9 mouse cellular contexts compared by ENCODE assay signal in the genomic region with DNA sequence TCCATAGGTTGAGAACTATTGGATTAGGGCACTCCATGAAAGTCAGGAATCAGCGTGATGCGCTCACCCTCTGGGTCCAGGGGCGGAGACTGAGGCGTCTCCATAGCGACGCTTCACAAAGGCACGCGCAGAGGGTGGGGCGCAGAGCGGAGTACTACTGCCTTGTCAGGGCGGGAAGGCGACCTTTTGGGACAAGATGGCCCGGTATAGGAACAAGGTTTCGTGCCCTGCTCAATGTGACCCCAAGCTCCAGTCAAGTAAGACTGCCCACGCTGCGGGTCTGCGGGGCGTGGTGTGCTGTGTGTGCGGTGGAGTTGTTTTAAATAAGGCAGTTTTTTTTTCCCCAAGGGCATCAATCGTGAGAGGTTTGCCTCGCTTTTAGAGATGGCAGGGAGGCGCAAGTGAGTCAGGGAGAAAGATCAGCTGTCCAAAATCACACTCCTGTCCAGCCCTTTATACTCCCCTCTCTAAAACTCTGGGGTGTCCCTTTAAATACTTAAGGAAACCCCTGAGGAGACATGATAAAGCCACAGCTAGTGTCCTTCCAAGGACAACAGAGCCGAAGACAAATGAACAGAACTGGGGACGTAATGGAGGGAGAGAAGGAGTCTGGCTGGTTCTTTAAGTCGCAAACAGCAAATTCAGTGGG. TPM values are rescaled to one million over a fixed set of nuclear protein-coding genes. Genes with fewer than 3 reads are reported as not detected.
DNase-seq lines count a peak whose midpoint lies in the region; ATAC-seq and TF ChIP-seq lines count a peak whose summit lies in the region.
"Had no signal": no experiment of that assay in that cellular context is flagged by ENCODE, and none has a peak within 500 bp of the region (broad histone marks: within the 10 kb centered on the region; RNA-seq: fewer than 3 reads in every experiment).

A gene (plus strand): TSS at position 130 of the 649 bp plus-strand sequence.

- peak; percentile 40 to 57 for DNase-seq in left cerebral cortex, adult 18-20 months (ENCODE audit: low spot score in 2 of 2)
- DNase-seq in left cerebral cortex, adult 11 months (ENCODE audit: low spot score): no peak
- peak; percentile 65 for DNase-seq in gastrocnemius, postnatal 14 days
- peak; percentile 50 for DNase-seq in hindlimb bud, embryonic 11.5 days (ENCODE audit: extremely low spot score, low read depth, low spot score)
- peak; percentile 85 for DNase-seq in limb, embryonic 11.5 days (ENCODE audit: low spot score)

- H3K4me1 ChIP-seq in cortical plate, adult 2 months (ENCODE audit: control insufficient read depth, insufficient read depth, low read length): peaks cover 6% of the 10 kb centered on the region
- H3K4me1 ChIP-seq in limb, embryonic 11.5 days (ENCODE audit: control insufficient read depth, insufficient read depth, low read length): peaks cover 8% of the 10 kb centered on the region
- H3K4me1 ChIP-seq in midbrain, embryonic 12.5 days: peaks cover 31% of the 10 kb centered on the region
- peaks cover 12% of the 10 kb centered on the region for H3K4me1 ChIP-seq in stomach, embryonic 14.5 days (ENCODE audit: control insufficient read depth, insufficient read depth, low read length)

- H3K9me3 ChIP-seq in limb, embryonic 11.5 days (ENCODE audit: control insufficient read depth, low read length): no peaks in the 10 kb centered on the region
- H3K9me3 ChIP-seq in midbrain, embryonic 12.5 days: no peaks in the 10 kb centered on the region
- no peaks in the 10 kb centered on the region for H3K9me3 ChIP-seq in stomach, embryonic 14.5 days (ENCODE audit: control insufficient read depth, low read depth, low read length)

- 0 out of 2 replicates have a peak, but pooled peaks have one; percentile 22 for TF ChIP-seq POLR2A in cortical plate, adult 2 months (IDR thresholded peaks at IDR 0.05; ENCODE audit: extremely low read depth, insufficient read depth, low read length)

- H3K36me3 ChIP-seq in limb, embryonic 11.5 days (ENCODE audit: control insufficient read depth, insufficient read depth, low read length): no peaks in the 10 kb centered on the region
- H3K36me3 ChIP-seq in midbrain, embryonic 12.5 days: no peaks in the 10 kb centered on the region
- H3K36me3 ChIP-seq in stomach, embryonic 14.5 days (ENCODE audit: control insufficient read depth, insufficient read depth, low read length): no peaks in the 10 kb centered on the region
- H3K36me3 ChIP-seq: G1E had no signal

- peak; percentile 82 for ATAC-seq in limb, embryonic 11.5 days (ENCODE audit: insufficient number of reproducible peaks, low FRiP score, low TSS enrichment, low read depth)
- ATAC-seq in midbrain, embryonic 12.5 days (ENCODE audit: low FRiP score, low read depth): peak; percentile 91
- peak; percentile 84 for ATAC-seq in stomach, embryonic 14.5 days (ENCODE audit: insufficient number of reproducible peaks, insufficient read depth, low FRiP score, low read depth)

- H3K4me3 ChIP-seq in cortical plate, adult 2 months (ENCODE audit: insufficient read depth, low read length): peak within 1 kb of the TSS; percentile 36
- peak within 1 kb of the TSS; percentile 37 for H3K4me3 ChIP-seq in limb, embryonic 11.5 days (ENCODE audit: low read depth, low read length)
- peak within 1 kb of the TSS; percentile 43 for H3K4me3 ChIP-seq in midbrain, embryonic 12.5 days
- peak within 1 kb of the TSS; percentile 36 for H3K4me3 ChIP-seq in stomach, embryonic 14.5 days (ENCODE audit: low read depth, low read length)

- intact Hi-C loops in gastrocnemius, postnatal 14 days (cut with DNase I; ENCODE audit: low total_unique reads): no loop called here

- peak within 1 kb of the TSS; percentile 55 for H3K9ac ChIP-seq in limb, embryonic 11.5 days (ENCODE audit: low read length)
- peak within 1 kb of the TSS; percentile 65 for H3K9ac ChIP-seq in midbrain, embryonic 12.5 days (replicated peaks)
- no peak within 1 kb of the TSS; the same call in 1 of the 2 replicates for H3K9ac ChIP-seq in stomach, embryonic 14.5 days (replicated peaks; ENCODE audit: low read depth, low read length)

- under 1% methylated on average over 25 of the region's 25 CpGs for WGBS in limb, embryonic 11.5 days
- under 1% methylated on average over 25 of the region's 25 CpGs for WGBS in midbrain, embryonic 12.5 days
- under 1% methylated on average over 25 of the region's 25 CpGs for WGBS in stomach, embryonic 14.5 days

- no peak for TF ChIP-seq CTCF in cortical plate, adult 2 months (IDR thresholded peaks at IDR 0.05; ENCODE audit: extremely low read depth, insufficient read depth, low read length)

- H3K27ac ChIP-seq in cortical plate, adult 2 months (ENCODE audit: insufficient read depth, low read length): no peak within 1 kb of the TSS
- H3K27ac ChIP-seq in limb, embryonic 11.5 days (replicated peaks; ENCODE audit: low read depth, low read length): peak within 1 kb of the TSS; percentile 47; the same call in 1 of the 2 replicates
- H3K27ac ChIP-seq in midbrain, embryonic 12.5 days (replicated peaks): peak within 1 kb of the TSS; percentile 98
- peak within 1 kb of the TSS; percentile 91 for H3K27ac ChIP-seq in stomach, embryonic 14.5 days (ENCODE audit: low read length)

- peak within 1 kb of the TSS; percentile 92 for H3K4me2 ChIP-seq in limb, embryonic 11.5 days (ENCODE audit: low read depth, severe bottlenecking)
- peak within 1 kb of the TSS; percentile 72 for H3K4me2 ChIP-seq in midbrain, embryonic 12.5 days (replicated peaks)
- H3K4me2 ChIP-seq in stomach, embryonic 14.5 days (replicated peaks; ENCODE audit: low read depth, low read length): peak within 1 kb of the TSS; percentile 86

- no peaks in the 10 kb centered on the region for H3K27me3 ChIP-seq in limb, embryonic 11.5 days (ENCODE audit: control insufficient read depth, insufficient read depth, low read length)
- H3K27me3 ChIP-seq in midbrain, embryonic 12.5 days: peaks cover 22% of the 10 kb centered on the region
- H3K27me3 ChIP-seq in stomach, embryonic 14.5 days (ENCODE audit: control insufficient read depth, insufficient read depth, low read length): no peaks in the 10 kb centered on the region

RNA-seq across cellular contexts. Expression of the gene that starts here (rescaled TPM):
- under 1 TPM in 1 of 2 experiments, not detected in 1; 0.54 TPM for total RNA-seq in left cerebral cortex, adult 18-20 months (2021)
- 0.29 and 1.3 TPM in 2 replicates for polyA plus RNA-seq in cortical plate, adult 2 months (2012; rRNA removed)
- under 1 TPM in 1 of 2 experiments, not detected in 1; 0.39 TPM for total RNA-seq in gastrocnemius, postnatal 14 days (2021)
- 0.15 and 0.23 TPM in 2 replicates for polyA plus RNA-seq in limb, embryonic 11.5 days (2014; fragmentation: Nextera tagmentation; extraction: Ambion mirVana)
- 1.1 and 1.7 TPM in 2 replicates for polyA plus RNA-seq in midbrain, embryonic 12.5 days (2016; fragmentation: Nextera tagmentation; extraction: Ambion mirVana)
- polyA plus RNA-seq in stomach, embryonic 14.5 days (2014; fragmentation: Nextera tagmentation; extraction: Ambion mirVana): 0.22 and 0.25 TPM in 2 replicates
- polyA plus RNA-seq: G1E had no signal

Comparison
In these comparisons a context has a peak if more than half of its experiments do, and no peak if none do; other contexts are left out.
1. Peak in DNase-seq in left cerebral cortex, adult 18-20 months; RNA of the gene not detected or under 1 TPM.
2. Peak in DNase-seq in gastrocnemius, postnatal 14 days; RNA of the gene not detected or under 1 TPM.
3. Peak in DNase-seq, ATAC-seq, H3K4me3 ChIP-seq, H3K27ac ChIP-seq, H3K9ac ChIP-seq and H3K4me2 ChIP-seq in limb, embryonic 11.5 days; RNA of the gene not detected or under 1 TPM.
4. Peak in ATAC-seq, H3K4me3 ChIP-seq, H3K27ac ChIP-seq and H3K4me2 ChIP-seq in stomach, embryonic 14.5 days; RNA of the gene not detected or under 1 TPM.